Mouse (Mus musculus) lung, adult 2 months (tissue): ENCODE results near the gene Kcnq5. TPM values are rescaled to one million over a fixed set of nuclear protein-coding genes. Genes with fewer than 3 reads are reported as not detected.

Source experiments
- DNase-seq: peaks from one replicate; pipeline ENCODE4 v3.0.0; 2022
- H3K4me1 ChIP-seq: fragments of 200-500 bp; 2 replicates; pipeline ENCODE4 v1.6.1; 2011; ENCODE audit warnings: low read length; ENCODE audit not compliant: control insufficient read depth, insufficient read depth
- H3K4me3 ChIP-seq: fragments of 200-500 bp; replicated peaks from 2 replicates; pipeline ENCODE3; 2011; ENCODE audit warnings: low read depth, mild to moderate bottlenecking, control low read depth, low read length; ENCODE audit errors: extremely low read depth
- CTCF ChIP-seq: fragments of 200-500 bp; IDR thresholded peaks from 2 replicates; pipeline ENCODE4 v1.5.1; 2011; ENCODE audit warnings: mild to moderate bottlenecking, low read length, control low read depth; ENCODE audit not compliant: insufficient read depth
- POLR2A ChIP-seq: fragments of 200-500 bp; IDR thresholded peaks from 2 replicates; pipeline ENCODE4 v1.6.1; 2011; ENCODE audit warnings: low read depth, mild to moderate bottlenecking, control low read depth, low read length, borderline replicate concordance; ENCODE audit errors: extremely low read depth
- WGBS: fragments of 180-500 bp; shearing (Covaris S2); methylation state at CpG from one replicate; pipeline ENCODE4 v1.1.7; 2018; 5-methylcytosine and 5-hydroxymethylcytosine counted together
- polyA plus RNA-seq: library from polyadenylated mRNA; depleted of rRNA; stranded (reverse); fragments of >200 nt; gene quantifications from 2 replicates; pipeline ENCODE4 v1.2.3, GENCODE M21; 2012; rRNA removed

Gene Kcnq5
- polyA plus RNA-seq: 1.8 and 2.5 TPM in 2 replicates

GRCm38 (mm10) chr1:21961251-21962082 is at the start of gene Kcnq5:
TSS of gene Kcnq5 (minus strand) at chr1:21961942.
- Histone ChIP-seq H3K4me1 (peaks cover 9% of the 10 kb centered on the region), H3K4me3 (peak within 1 kb of the TSS; percentile 60)
- 1% methylated on average over 84 of the region's 89 CpGs for WGBS
- peak; percentile 4 for DNase-seq
- TF ChIP-seq POLR2A (no peak), CTCF (no peak)

GRCm38 (mm10) chr1:21979755-21980154 is 18.0 kb upstream of the Kcnq5 start:
- H3K4me3 ChIP-seq: no peak overlapping the region
- DNase-seq: no peak
- no peak for TF ChIP-seq POLR2A
- TF ChIP-seq CTCF: no peak
- no peaks in the 10 kb centered on the region for H3K4me1 ChIP-seq

DNA sequence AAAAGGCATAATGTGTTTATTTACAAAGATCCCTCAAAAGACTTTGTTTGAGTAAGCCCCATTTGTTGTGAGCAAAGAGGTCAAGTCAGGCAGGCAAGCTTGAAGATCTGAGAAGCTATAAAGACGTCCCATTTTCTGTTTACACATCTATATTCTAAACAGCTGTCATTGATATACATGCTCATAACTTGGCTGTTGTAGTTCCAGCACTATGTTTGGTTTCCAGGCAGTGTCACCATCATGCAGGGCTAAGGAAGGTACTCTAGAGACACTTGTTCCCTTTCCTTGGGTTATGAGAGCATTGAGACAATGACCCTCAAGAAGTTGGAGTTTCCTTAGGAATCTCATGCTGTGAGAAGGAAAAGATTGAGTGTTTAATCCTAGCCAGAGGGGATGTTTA is 17.6 kb upstream of the Kcnq5 start:
- H3K4me1 ChIP-seq: no peaks in the 10 kb centered on the region
- 25% methylated on average over 1 of the region's 1 CpGs for WGBS
- DNase-seq: no peak
- TF ChIP-seq POLR2A (no peak), CTCF (no peak)
- H3K4me3 ChIP-seq: no peak overlapping the region

GRCm38 (mm10) chr1:21974040-21974439 is 12.3 kb upstream of the Kcnq5 start:
- no peak for TF ChIP-seq POLR2A
- no peak for TF ChIP-seq CTCF
- no peak for DNase-seq
- 72% methylated on average over 3 of the region's 3 CpGs for WGBS
- H3K4me3 ChIP-seq: no peak overlapping the region
- H3K4me1 ChIP-seq: no peaks in the 10 kb centered on the region

- no peak for DNase-seq
- TF ChIP-seq CTCF (no peak), POLR2A (no peak)
- peaks cover 6% of the 10 kb centered on the region for H3K4me1 ChIP-seq
- 40% methylated on average over 3 of the region's 3 CpGs for WGBS
- no peak overlapping the region for H3K4me3 ChIP-seq
These were observed 5.4 kb upstream of the Kcnq5 start for GRCm38 (mm10) chr1:21967139-21967538.

- TF ChIP-seq CTCF (no peak), POLR2A (no peak)
- peaks cover 9% of the 10 kb centered on the region for H3K4me1 ChIP-seq
- DNase-seq: no peak
- WGBS: 31% methylated on average over 16 of the region's 16 CpGs
- no peak overlapping the region for H3K4me3 ChIP-seq
These were observed 1.4 kb upstream of the Kcnq5 start for GRCm38 (mm10) chr1:21962896-21963864.

DNA sequence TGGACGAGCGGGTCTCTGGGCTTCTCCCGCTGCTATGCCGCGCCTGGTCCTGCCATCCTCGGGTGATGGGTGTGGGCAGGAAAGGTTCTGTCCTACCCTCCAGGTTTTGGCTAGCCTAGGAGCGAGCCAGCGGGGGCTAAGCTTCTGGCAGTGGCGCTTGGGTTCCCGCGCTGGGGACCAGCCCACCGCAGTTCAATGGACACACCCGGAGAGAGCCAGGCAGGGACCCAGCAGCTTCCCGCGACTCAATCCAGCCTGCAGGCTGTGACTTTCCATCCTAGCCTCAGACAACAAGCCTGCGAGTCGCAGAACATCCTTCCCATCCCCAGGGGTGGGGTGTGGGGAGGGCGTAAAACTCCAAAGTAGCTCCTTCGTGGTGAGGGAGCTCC is 335 bp upstream of the Kcnq5 start:
- H3K4me3 ChIP-seq: peak overlapping the region; percentile 36
- peak; percentile 3 for DNase-seq
- TF ChIP-seq CTCF: no peak
- H3K4me1 ChIP-seq: peaks cover 9% of the 10 kb centered on the region
- 1% methylated on average over 19 of the region's 19 CpGs for WGBS

- TF ChIP-seq POLR2A (no peak), CTCF (no peak)
- DNase-seq: peak; percentile 7
- H3K4me3 ChIP-seq: peak overlapping the region; percentile 60
- WGBS: under 1% methylated on average over 48 of the region's 48 CpGs
- peaks cover 9% of the 10 kb centered on the region for H3K4me1 ChIP-seq
These were observed 1.1 kb downstream of the Kcnq5 start for GRCm38 (mm10) chr1:21960421-21961250.

DNA sequence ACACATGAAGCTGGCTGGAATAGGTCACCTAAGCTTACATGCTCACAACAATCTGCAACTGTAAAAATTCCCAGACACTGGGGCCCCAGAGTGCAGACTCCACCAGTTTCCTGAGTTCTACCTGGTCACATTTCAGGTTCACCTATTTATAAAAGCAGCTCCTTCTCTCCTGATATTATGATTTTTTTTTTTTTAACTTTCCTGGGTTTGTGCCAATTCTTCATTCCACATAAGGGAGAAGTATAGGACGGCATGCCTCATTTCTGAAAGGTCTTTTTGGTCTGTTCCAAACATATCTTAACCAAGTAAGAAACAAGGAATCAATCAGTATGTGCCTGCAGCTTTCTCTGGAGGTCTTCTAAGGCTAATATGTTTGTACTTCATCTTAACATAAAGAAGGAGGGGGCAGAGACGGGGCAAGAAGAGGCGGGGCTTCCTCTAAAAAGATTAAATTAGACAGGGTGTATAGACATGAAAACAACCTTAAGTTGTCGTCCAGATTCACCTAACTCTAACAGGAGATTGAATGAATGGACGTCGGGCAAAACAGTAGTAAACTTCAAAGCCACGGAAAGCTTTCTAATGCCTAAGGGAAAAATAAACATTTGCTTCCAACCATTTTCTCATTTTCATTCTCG is 2.0 kb downstream of the Kcnq5 start:
- no peak for DNase-seq
- no peak for TF ChIP-seq POLR2A
- no peak for TF ChIP-seq CTCF
- WGBS: 8% methylated on average over 8 of the region's 8 CpGs
- peaks cover 9% of the 10 kb centered on the region for H3K4me1 ChIP-seq
- no peak overlapping the region for H3K4me3 ChIP-seq
